Mouse (Mus musculus) megakaryocyte, embryonic 14.5 days (primary cell): ENCODE results near the gene Magi2.

ENCODE experiments used
- FLI1 ChIP-seq: IDR thresholded peaks from 2 replicates; pipeline ENCODE4 v1.6.1; 2012; ENCODE audit warnings: low read length, inconsistent platforms, mixed read lengths
- GATA1 ChIP-seq: IDR thresholded peaks from 3 replicates; pipeline ENCODE4 v1.6.1; 2012; ENCODE audit warnings: mixed read lengths, low read length, inconsistent platforms, borderline replicate concordance

DNA sequence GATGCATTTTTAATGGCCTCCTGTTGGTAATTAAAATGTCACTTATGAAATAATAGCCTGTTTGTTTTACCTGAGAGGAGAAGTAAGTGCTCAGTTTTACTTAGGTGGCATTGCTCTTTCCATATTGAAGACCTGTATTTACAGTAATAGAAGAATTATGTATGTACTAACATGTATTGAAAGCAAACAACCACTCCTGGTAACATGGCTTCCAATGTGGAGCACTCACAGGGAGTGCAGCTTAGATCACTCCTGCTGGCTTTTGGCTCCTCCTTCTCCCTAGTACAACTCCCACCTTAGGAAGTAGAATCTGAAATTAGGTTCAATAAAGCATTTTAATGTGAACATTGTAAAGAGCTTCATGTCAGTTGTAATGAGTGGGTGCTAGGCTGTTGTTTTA is 877.0 kb downstream of the Magi2 start:
- no peak for TF ChIP-seq GATA1
- no peak for TF ChIP-seq FLI1
